Mouse (Mus musculus) 416B (cell line): ENCODE measurements around the gene Ugt1a10.
"Not testable (repeated sequence)": the region's sequence is repeated elsewhere in the genome, so short reads cannot be mapped to it uniquely, and the experiment has no call there.

ENCODE experiments used
- DNase-seq: peaks from one replicate; pipeline ENCODE4 v3.0.0; 2011; ENCODE audit warnings: low read depth

Ugt1a10 gene

GRCm38 (mm10) chr1:88215466-88216380 is 160.5 kb downstream of the Ugt1a10 start:
- peak; percentile 5 for DNase-seq

DNA sequence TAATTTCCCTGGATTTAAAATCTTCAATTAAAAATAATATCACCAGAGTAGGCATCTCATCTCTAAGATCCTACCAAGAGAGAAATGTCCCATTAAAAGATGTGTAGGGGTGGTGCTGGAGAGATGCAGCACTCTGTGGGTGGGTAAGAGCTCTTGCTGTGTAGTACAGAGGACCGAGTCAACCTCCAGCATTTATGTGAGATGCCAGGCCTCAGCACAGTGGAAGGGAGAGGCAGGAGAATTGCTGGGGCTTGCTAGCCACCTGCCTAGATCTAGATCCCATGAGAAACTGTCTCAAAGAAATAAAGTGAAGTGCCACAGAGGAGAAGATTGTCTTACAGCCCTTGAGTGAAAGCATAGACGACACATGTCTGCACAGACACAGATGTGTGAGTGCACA is 161.4 kb downstream of the Ugt1a10 start:
- peak; percentile 10 for DNase-seq

DNA sequence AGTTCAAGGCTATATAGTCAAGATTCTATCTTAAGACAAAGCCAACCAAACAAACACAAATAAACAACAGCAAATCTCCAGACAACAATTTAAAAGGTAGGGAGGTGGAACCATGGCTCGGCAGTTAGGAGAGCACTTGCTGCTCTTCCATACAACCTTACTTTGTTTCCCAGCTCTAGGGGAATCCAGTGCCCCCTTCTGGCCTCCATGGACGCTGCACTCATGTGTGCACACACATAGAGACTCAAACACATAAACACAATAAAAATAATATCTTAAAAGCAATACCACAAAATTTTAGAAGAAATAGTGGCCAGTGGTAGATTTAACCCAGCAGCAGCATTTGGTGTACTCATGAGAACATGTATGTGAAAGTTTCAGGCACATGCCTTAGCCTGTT is 162.0 kb downstream of the Ugt1a10 start:
- peak; percentile 11 for DNase-seq

DNA sequence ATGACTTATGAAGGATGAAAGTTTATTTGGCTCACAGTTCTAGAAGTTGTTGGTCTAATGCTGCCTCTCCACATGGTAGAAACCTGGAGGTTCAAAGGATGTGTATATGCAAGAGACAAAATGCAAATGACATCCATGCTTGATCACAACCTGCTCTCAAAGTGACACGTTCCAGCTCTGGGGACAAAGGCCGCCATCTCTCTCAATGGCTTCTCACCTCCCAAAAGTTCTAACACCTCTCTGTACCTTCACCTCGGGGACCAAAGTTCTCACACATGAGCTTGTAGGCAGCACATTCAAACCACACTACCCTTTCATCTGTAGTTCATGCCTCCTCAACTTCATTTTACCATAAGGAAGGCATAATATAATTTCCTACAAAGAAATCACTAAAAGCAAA is 162.4 kb downstream of the Ugt1a10 start:
- peak; percentile 8 for DNase-seq

GRCm38 (mm10) chr1:88218051-88218450 is 162.9 kb downstream of the Ugt1a10 start:
- DNase-seq = peak; percentile 8

DNA sequence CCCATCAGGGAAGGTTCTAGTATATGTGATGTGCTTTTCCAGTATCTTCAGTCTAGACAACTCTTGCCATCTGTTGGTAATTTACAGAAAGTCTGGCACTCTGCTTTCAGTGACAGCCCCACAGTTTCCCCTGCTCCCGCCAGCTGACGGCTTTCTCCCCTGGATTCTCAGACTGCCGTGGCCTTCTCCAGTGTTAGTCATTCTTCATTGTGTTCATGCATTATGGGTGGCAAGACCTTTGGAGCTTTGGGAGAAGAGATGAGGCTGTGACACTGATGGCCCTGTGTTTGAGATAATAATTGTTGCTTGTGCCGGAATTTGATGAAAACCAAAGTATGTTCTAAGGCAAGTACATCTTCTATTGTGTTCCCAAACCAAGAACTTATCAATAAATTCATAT is 163.4 kb downstream of the Ugt1a10 start:
- peak; percentile 3 for DNase-seq

DNA sequence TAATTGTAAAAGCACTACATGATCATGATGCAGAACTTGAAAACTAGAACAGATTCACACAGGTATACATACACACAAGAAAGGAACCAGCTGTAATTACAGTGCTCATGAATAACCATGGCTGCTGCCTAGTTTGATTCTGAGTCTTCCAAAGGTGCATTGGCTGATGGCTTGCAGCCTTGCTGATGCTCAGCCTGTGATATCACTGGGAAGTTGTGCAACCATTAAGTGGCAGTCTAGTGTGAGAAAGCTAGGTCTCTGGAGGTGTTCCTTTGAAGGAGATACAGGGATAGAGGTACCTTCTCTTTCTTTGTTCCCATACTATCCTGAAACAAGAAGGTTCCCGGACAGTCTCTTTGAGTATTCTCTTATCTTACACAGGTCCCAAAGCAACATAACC is 163.9 kb downstream of the Ugt1a10 start:
- DNase-seq = peak; percentile 10

DNA sequence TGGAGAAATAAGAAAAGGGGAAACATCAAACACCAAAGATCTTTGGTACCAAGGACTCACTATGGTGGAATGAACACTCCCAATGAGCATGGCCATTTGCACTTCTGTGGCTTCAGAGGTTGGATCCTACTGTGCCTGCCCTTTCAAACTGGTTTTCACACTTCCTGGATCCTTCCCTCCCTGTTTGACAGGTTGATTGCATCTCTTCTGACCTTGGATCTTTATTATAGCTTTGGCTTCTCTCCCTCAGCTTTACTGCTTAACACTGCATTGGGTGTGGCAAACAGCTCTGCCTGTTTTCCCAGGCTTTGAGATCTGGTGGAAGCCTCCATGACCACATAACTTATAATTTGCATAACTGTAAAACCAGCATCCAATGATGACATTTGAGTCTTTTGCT is 165.1 kb downstream of the Ugt1a10 start:
- DNase-seq = no peak

GRCm38 (mm10) chr1:88222216-88222615 is 167.0 kb downstream of the Ugt1a10 start:
- no peak for DNase-seq

DNA sequence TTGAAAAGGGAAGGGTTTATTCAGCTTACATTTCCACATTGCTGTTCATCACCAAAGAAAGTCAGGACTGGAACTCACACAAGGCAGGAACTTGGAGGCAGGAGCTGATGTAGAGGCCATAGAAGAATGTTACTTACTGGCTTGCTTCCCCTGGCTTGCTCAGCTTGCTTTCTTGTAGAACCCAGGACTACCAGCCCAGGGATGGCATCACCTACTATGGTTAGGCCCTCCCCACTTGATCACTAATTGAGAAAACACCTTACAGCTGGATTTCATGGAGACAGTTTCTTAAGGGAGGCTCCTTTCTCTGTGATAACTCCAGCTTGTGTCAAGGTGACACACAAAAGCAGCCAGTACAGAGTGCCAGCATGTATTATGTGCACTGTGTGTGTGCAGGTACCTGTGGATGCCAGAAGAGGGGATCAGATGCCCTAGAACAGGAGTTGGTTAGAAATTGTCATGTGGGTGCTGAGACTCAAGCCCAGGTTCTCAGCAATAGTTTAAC is 167.9 kb downstream of the Ugt1a10 start:
- not testable (repeated sequence) for DNase-seq

GRCm38 (mm10) chr1:88223591-88223990 is 168.4 kb downstream of the Ugt1a10 start:
- no peak for DNase-seq

GRCm38 (mm10) chr1:88224029-88224776 is 169.0 kb downstream of the Ugt1a10 start:
- no peak for DNase-seq

- not testable (repeated sequence) for DNase-seq
Measured at GRCm38 (mm10) chr1:88225301-88225700, 170.1 kb downstream of the Ugt1a10 start.

DNA sequence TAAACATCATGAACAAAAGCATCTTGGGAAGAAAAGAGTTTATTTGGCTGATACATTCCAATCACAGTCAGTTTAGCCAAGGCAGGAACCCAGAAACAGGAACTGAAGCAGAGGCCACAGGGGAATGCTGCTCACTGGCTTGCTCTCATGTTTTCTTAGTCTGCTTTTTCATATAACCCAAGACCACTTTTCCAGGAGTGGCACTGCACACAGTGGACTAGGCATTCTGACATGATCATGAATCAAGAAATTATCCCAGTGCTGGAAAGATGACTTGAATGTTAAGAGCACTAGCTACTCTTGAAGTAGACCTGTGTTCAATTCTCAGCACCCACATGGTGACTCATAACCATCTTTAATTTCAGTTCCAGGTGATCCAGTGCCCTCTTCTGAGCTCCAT is 170.6 kb downstream of the Ugt1a10 start:
- DNase-seq = no peak

- no peak for DNase-seq
Measured at GRCm38 (mm10) chr1:88226670-88227379, 171.6 kb downstream of the Ugt1a10 start, which contains the start of gene Mroh2a. Gene Mroh2a (plus strand): TSS chr1:88226986.

GRCm38 (mm10) chr1:88227482-88227881 is 172.3 kb downstream of the Ugt1a10 start:
- no peak for DNase-seq

DNA sequence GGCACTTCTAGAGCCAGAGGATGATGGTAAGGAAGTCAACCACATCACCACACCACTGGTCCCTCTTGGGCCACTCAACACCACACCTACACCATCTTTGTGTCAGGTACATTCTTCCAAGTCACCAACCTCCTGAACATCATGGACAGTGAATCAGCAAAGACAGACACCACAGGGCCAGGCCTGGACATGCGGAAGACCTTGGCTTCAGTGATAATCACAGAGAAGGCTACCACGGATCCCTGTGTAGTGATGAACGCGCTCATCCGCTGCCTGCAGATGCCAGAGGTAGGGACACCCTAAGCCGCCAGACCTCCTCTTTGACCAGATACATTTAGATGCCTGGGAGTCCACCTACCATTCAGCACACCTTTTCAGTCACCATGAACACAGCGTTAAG is 172.9 kb downstream of the Ugt1a10 start:
- no peak for DNase-seq

DNA sequence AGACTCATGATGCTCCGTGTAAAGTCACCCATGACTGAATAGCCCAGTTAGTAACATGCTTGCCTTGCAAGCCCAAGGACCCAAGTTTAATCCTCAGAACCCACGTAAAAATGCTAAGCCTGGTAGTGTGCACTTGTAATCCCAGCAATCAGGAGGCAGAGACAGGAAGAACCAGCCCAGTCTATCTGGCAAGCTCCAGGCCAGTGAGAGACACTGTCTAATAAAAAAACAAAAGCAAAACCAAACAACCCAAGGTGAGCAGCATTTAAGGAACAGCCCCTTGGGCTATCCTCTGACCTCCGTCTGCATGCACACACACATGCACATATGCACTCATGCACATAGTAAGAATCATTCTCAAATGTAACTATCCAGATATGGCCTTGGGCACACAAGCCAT is 174.4 kb downstream of the Ugt1a10 start:
- no peak for DNase-seq

GRCm38 (mm10) chr1:88229986-88230385 is 174.8 kb downstream of the Ugt1a10 start:
- no peak for DNase-seq

DNA sequence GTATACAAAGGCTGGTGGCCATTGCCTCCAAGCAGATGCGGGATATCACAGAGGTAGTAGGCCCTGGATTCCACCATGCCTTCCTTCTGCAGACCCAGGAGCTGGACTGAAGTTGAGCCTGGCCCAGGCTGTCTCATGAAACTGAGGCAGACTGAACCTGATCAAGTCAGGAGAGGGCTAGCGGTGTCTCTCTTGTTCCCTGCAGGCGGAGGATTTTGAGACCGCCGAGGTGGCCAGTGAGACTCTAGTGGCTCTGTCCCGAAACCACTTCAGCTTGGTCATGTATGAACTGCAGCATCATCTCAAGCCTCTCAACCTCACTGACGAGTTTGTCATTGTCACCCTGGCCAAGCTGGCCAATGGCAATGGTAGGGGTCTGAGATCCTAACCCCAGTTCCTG is 175.2 kb downstream of the Ugt1a10 start:
- no peak for DNase-seq

DNA sequence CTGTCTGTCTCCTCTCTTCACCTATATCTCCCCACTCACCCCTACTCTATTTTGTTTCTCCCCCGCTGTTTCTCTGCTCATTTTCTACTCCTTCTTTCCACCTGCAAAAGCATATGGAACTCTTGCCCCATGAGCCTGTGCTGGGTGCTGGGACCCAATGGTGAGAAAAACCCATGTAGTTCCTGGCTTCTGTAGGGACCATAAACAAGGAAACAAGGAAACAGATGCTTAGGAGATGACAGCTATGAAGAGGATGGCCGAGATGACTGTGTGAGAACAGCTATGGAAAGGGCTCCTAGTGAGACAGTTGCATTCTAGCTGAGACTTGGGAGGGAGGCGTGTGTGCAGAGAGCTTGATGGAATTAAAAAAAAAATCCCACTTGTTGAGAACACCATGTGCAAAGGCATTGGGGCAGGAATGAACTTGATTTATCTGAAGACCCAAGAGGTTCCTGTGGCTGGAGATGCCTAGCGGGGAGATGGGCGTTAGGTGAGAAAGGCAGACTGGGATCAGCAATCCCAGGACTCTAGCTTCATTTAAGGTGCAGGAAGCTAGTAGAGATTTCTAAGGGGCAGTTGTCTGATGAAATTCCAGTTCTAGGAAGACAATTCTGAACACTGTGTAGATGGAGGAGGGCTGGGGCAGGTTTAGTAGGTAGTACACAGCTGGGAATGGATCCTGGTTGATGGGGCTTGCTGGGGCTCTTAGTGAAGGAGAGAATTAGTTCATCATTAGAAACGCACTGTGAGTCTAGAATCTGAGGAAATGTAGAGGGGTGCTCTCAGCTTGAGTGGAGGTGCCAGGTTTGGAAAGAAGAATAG is 176.0 kb downstream of the Ugt1a10 start:
- no peak for DNase-seq
